Mouse (Mus musculus) adrenal gland, adult (tissue): ENCODE data around the gene Btbd35f23.
"Not testable (repeated sequence)": the region's sequence is repeated elsewhere in the genome, so short reads cannot be mapped to it uniquely, and the experiment has no call there.

Experiments
- DNase-seq, 2 experiments: peaks; one replicate each; pipeline ENCODE4 v3.0.0; 2022 to 2023; ENCODE audit warnings: low spot score in 1 of 2; ENCODE audit not compliant: inconsistent age in 2 of 2

Gene Btbd35f23

GRCm38 (mm10) chrX:3076575-3076974 is at the start of gene Btbd35f23:
Gene Btbd35f23 (plus strand): TSS chrX:3076875.
- DNase-seq: not testable (repeated sequence)
